Mouse (Mus musculus) limb, embryonic 15.5 days (tissue): ENCODE data around the gene Fpgs. TPM values are rescaled to one million over a fixed set of nuclear protein-coding genes. Genes with fewer than 3 reads are reported as not detected.

Experiments used
- ATAC-seq: fragments of 200-750 bp; cut with Nextera tagmentation; 2 replicates; pipeline ENCODE4 v1.8.0; 2017; ENCODE audit warnings: low read depth, moderate TSS enrichment; ENCODE audit not compliant: insufficient number of reproducible peaks, low FRiP score, low TSS enrichment
- H3K27ac ChIP-seq: fragments of 300-500 bp; sonication (generic); 2 replicates; pipeline ENCODE4 v1.5.1; 2015; ENCODE audit warnings: moderate library complexity, mild to moderate bottlenecking, inconsistent platforms
- H3K27me3 ChIP-seq: fragments of 300-500 bp; sonication (generic); 2 replicates; pipeline ENCODE4 v1.6.1; 2015; ENCODE audit warnings: inconsistent platforms
- H3K36me3 ChIP-seq: fragments of 300-500 bp; sonication (generic); 2 replicates; pipeline ENCODE4 v1.6.1; 2015; ENCODE audit warnings: inconsistent platforms
- H3K4me1 ChIP-seq: fragments of 300-500 bp; sonication (generic); 2 replicates; pipeline ENCODE4 v1.6.1; 2015; ENCODE audit warnings: inconsistent platforms
- H3K4me2 ChIP-seq: fragments of 300-500 bp; sonication (generic); 2 replicates; pipeline ENCODE4 v1.6.1; 2015; ENCODE audit warnings: mild to moderate bottlenecking, inconsistent platforms
- H3K4me3 ChIP-seq: fragments of 300-500 bp; sonication (generic); 2 replicates; pipeline ENCODE4 v1.5.1; 2015; ENCODE audit warnings: mild to moderate bottlenecking, inconsistent platforms
- H3K9ac ChIP-seq: fragments of 300-500 bp; sonication (generic); 2 replicates; pipeline ENCODE4 v1.6.1; 2015; ENCODE audit warnings: inconsistent platforms
- H3K9me3 ChIP-seq: fragments of 300-500 bp; sonication (generic); 2 replicates; pipeline ENCODE4 v1.6.1; 2016; ENCODE audit warnings: inconsistent platforms
- WGBS: fragments of 180-500 bp; shearing (Covaris S2); methylation state at CpG from one replicate; pipeline ENCODE4 v1.1.7; 2015; 5-methylcytosine and 5-hydroxymethylcytosine counted together
- polyA plus RNA-seq: library from polyadenylated mRNA; unstranded; fragments of >200 nt; fragmentation: Nextera tagmentation; extraction: Ambion mirVana; gene quantifications from 2 replicates; pipeline ENCODE4 v1.2.1, GENCODE M21; 2015

The Fpgs gene
- polyA plus RNA-seq, 1 experiment from 2014 or later = 33.5 TPM

- H3K4me2 ChIP-seq = no peak overlapping the region
Observed at GRCm38 (mm10) chr2:32655826-32656225, 48.1 kb downstream of the Fpgs start.

GRCm38 (mm10) chr2:32655394-32655744 lies 48.6 kb downstream of the Fpgs start:
- Histone ChIP-seq H3K4me2 (no peak overlapping the region), H3K9ac (no peak overlapping the region), H3K4me3 (no peak overlapping the region), H3K27ac (peak overlapping the region; percentile 75), H3K9me3 (no peaks in the 10 kb centered on the region), H3K36me3 (0 out of 2 replicates have a peak, but pooled peaks cover 5% of the 10 kb centered on the region), H3K27me3 (no peaks in the 10 kb centered on the region), H3K4me1 (peaks cover 27% of the 10 kb centered on the region)
- ATAC-seq = no peak
- WGBS = 70% methylated on average over 3 of the region's 3 CpGs

More at GRCm38 (mm10) chr2:32655826-32656225, 48.1 kb downstream of the Fpgs start:
- peaks cover 27% of the 10 kb centered on the region for H3K4me1 ChIP-seq
- H3K4me3 ChIP-seq = no peak overlapping the region
- peak overlapping the region; percentile 75 for H3K27ac ChIP-seq
- no peaks in the 10 kb centered on the region for H3K27me3 ChIP-seq
- no peak overlapping the region for H3K9ac ChIP-seq
- H3K36me3 ChIP-seq = 0 out of 2 replicates have a peak, but pooled peaks cover 5% of the 10 kb centered on the region
- H3K9me3 ChIP-seq = no peaks in the 10 kb centered on the region
- WGBS = 24% methylated on average over 12 of the region's 12 CpGs
- peak; percentile 33; the same call in 1 of the 2 replicates for ATAC-seq

GRCm38 (mm10) chr2:32654743-32655393 lies 49.1 kb downstream of the Fpgs start:
- no peak overlapping the region for H3K9ac ChIP-seq
- H3K4me3 ChIP-seq = no peak overlapping the region
- H3K27me3 ChIP-seq = no peaks in the 10 kb centered on the region
- 0 out of 2 replicates have a peak, but pooled peaks cover 5% of the 10 kb centered on the region for H3K36me3 ChIP-seq
- H3K9me3 ChIP-seq = no peaks in the 10 kb centered on the region
- 57% methylated on average over 14 of the region's 14 CpGs for WGBS
- peaks cover 27% of the 10 kb centered on the region for H3K4me1 ChIP-seq
- H3K27ac ChIP-seq = peak overlapping the region; percentile 75; the same call in 1 of the 2 replicates
- H3K4me2 ChIP-seq = no peak overlapping the region
- ATAC-seq = no peak

- H3K27me3 ChIP-seq = no peaks in the 10 kb centered on the region
- 28% methylated on average over 7 of the region's 7 CpGs for WGBS
- no peak overlapping the region for H3K4me2 ChIP-seq
- ATAC-seq = no peak
- H3K4me1 ChIP-seq = peaks cover 27% of the 10 kb centered on the region
- H3K9me3 ChIP-seq = no peaks in the 10 kb centered on the region
- H3K9ac ChIP-seq = no peak overlapping the region
- H3K4me3 ChIP-seq = no peak overlapping the region
- 0 out of 2 replicates have a peak overlapping the region, but pooled peaks have one; percentile 9 for H3K27ac ChIP-seq
- no peaks in the 10 kb centered on the region for H3K36me3 ChIP-seq
Observed at GRCm38 (mm10) chr2:32653764-32654163, 50.2 kb downstream of the Fpgs start.

- H3K4me2 ChIP-seq = peak overlapping the region; percentile 40
- H3K4me1 ChIP-seq = peaks cover 29% of the 10 kb centered on the region
- H3K9me3 ChIP-seq = no peaks in the 10 kb centered on the region
- H3K4me3 ChIP-seq = peak overlapping the region; percentile 34
- no peak overlapping the region for H3K9ac ChIP-seq
- 84% methylated on average over 7 of the region's 7 CpGs for WGBS
- 0 out of 2 replicates have a peak overlapping the region, but pooled peaks have one; percentile 12 for H3K27ac ChIP-seq
- ATAC-seq = no peak
- no peaks in the 10 kb centered on the region for H3K36me3 ChIP-seq
- no peaks in the 10 kb centered on the region for H3K27me3 ChIP-seq
Observed at GRCm38 (mm10) chr2:32647366-32647765, 56.6 kb downstream of the Fpgs start.

- H3K27ac ChIP-seq = peak within 1 kb of the TSS; percentile 44
- H3K4me1 ChIP-seq = peaks cover 29% of the 10 kb centered on the region
- H3K27me3 ChIP-seq = no peaks in the 10 kb centered on the region
- peak; percentile 56; the same call in 1 of the 2 replicates for ATAC-seq
- no peak within 1 kb of the TSS for H3K9ac ChIP-seq
- peak within 1 kb of the TSS; percentile 40 for H3K4me2 ChIP-seq
- H3K4me3 ChIP-seq = peak within 1 kb of the TSS; percentile 34
- no peaks in the 10 kb centered on the region for H3K9me3 ChIP-seq
- H3K36me3 ChIP-seq = no peaks in the 10 kb centered on the region
- WGBS = 55% methylated on average over 30 of the region's 31 CpGs
Observed at GRCm38 (mm10) chr2:32646379-32647056, 57.4 kb downstream of the Fpgs start, which contains the start of gene Eng. Eng (plus strand) TSS chr2:32646595.

GRCm38 (mm10) chr2:32645647-32646046 lies 58.3 kb downstream of the Fpgs start:
- Histone ChIP-seq H3K36me3 (no peaks in the 10 kb centered on the region), H3K27ac (peak overlapping the region; percentile 44), H3K9ac (no peak overlapping the region), H3K27me3 (no peaks in the 10 kb centered on the region), H3K9me3 (no peaks in the 10 kb centered on the region), H3K4me2 (no peak overlapping the region), H3K4me1 (peaks cover 29% of the 10 kb centered on the region), H3K4me3 (no peak overlapping the region)
- ATAC-seq = no peak
- WGBS = 63% methylated on average over 3 of the region's 3 CpGs

GRCm38 (mm10) chr2:32644799-32645475 lies 59.0 kb downstream of the Fpgs start:
- H3K9ac ChIP-seq = no peak overlapping the region
- no peak overlapping the region; the same call in 1 of the 2 replicates for H3K27ac ChIP-seq
- no peak overlapping the region for H3K4me3 ChIP-seq
- no peaks in the 10 kb centered on the region for H3K36me3 ChIP-seq
- H3K27me3 ChIP-seq = no peaks in the 10 kb centered on the region
- WGBS = 82% methylated on average over 8 of the region's 8 CpGs
- no peak for ATAC-seq
- no peak overlapping the region for H3K4me2 ChIP-seq
- no peaks in the 10 kb centered on the region for H3K9me3 ChIP-seq
- peaks cover 29% of the 10 kb centered on the region for H3K4me1 ChIP-seq

- H3K4me2 ChIP-seq = no peak overlapping the region
- no peak overlapping the region for H3K4me3 ChIP-seq
- no peaks in the 10 kb centered on the region for H3K9me3 ChIP-seq
- ATAC-seq = no peak
- no peaks in the 10 kb centered on the region for H3K27me3 ChIP-seq
- no peaks in the 10 kb centered on the region for H3K36me3 ChIP-seq
- H3K4me1 ChIP-seq = peaks cover 29% of the 10 kb centered on the region
- 70% methylated on average over 9 of the region's 9 CpGs for WGBS
- no peak overlapping the region for H3K27ac ChIP-seq
- H3K9ac ChIP-seq = no peak overlapping the region
Observed at GRCm38 (mm10) chr2:32644083-32644482, 59.9 kb downstream of the Fpgs start.

- H3K27me3 ChIP-seq = no peaks in the 10 kb centered on the region
- peak overlapping the region; percentile 58 for H3K27ac ChIP-seq
- no peak overlapping the region for H3K4me3 ChIP-seq
- H3K36me3 ChIP-seq = no peaks in the 10 kb centered on the region
- no peaks in the 10 kb centered on the region for H3K9me3 ChIP-seq
- no peak overlapping the region for H3K9ac ChIP-seq
- 41% methylated on average over 7 of the region's 7 CpGs for WGBS
- H3K4me2 ChIP-seq = no peak overlapping the region
- peak; percentile 45; the same call in 1 of the 2 replicates for ATAC-seq
- peaks cover 31% of the 10 kb centered on the region for H3K4me1 ChIP-seq
Observed at GRCm38 (mm10) chr2:32642813-32643212, 61.1 kb downstream of the Fpgs start.

GRCm38 (mm10) chr2:32641810-32642209 lies 62.1 kb downstream of the Fpgs start:
- H3K4me1 ChIP-seq = peaks cover 33% of the 10 kb centered on the region
- 81% methylated on average over 5 of the region's 5 CpGs for WGBS
- no peaks in the 10 kb centered on the region for H3K27me3 ChIP-seq
- ATAC-seq = no peak
- H3K9ac ChIP-seq = no peak overlapping the region
- no peak overlapping the region for H3K4me2 ChIP-seq
- H3K4me3 ChIP-seq = no peak overlapping the region
- H3K36me3 ChIP-seq = no peaks in the 10 kb centered on the region
- H3K9me3 ChIP-seq = no peaks in the 10 kb centered on the region
- H3K27ac ChIP-seq = no peak overlapping the region
